Mouse (Mus musculus) left cerebral cortex, adult 2 months (tissue): ENCODE data around the gene Por. TPM values are rescaled to one million over a fixed set of nuclear protein-coding genes. Genes with fewer than 3 reads are reported as not detected.

Experiments used
- DNase-seq, 2 experiments: peaks; one replicate each; pipeline ENCODE4 v3.0.0; 2021 to 2022; ENCODE audit warnings: low spot score in 2 of 2, mixed read lengths in 1 of 2; ENCODE audit errors: extremely low spot score in 1 of 2
- H3K27ac ChIP-seq: fragments of 200-600 bp; 2 replicates; pipeline ENCODE4 v1.8.1; 2022
- H3K4me3 ChIP-seq: fragments of 200-600 bp; 2 replicates; pipeline ENCODE4 v1.8.1; 2022
- CTCF ChIP-seq: fragments of 200-600 bp; IDR thresholded peaks from 2 replicates; pipeline ENCODE4 v1.8.1; 2022; ENCODE audit warnings: antibody characterized with exemption, mild to moderate bottlenecking, moderate library complexity
- intact Hi-C: fragments of 180-260 bp; cut with DNase I; formaldehyde crosslinking; loops from one replicate; pipeline ENCODE4 v1.15.1; 2025
- microRNA-seq, 2 experiments: library from miRNA; unstranded; fragments of <30 nt; microRNA quantifications; one replicate each; pipeline ENCODE4 v1.2.0; 2021
- total RNA-seq, 2 experiments: library from RNA; stranded (reverse); gene quantifications; 2 replicates each; pipeline ENCODE4 v1.2.3; 2021

Gene Por
- total RNA-seq, 2 experiments from 2014 or later, result 86.0 to 93.6 TPM

- H3K27ac ChIP-seq, result no peak overlapping the region
- intact Hi-C loops, result no loop called here
- DNase-seq, result no peak
Measured at GRCm38 (mm10) chr5:135751595-135751994, 81.8 kb downstream of the Por start.

DNA sequence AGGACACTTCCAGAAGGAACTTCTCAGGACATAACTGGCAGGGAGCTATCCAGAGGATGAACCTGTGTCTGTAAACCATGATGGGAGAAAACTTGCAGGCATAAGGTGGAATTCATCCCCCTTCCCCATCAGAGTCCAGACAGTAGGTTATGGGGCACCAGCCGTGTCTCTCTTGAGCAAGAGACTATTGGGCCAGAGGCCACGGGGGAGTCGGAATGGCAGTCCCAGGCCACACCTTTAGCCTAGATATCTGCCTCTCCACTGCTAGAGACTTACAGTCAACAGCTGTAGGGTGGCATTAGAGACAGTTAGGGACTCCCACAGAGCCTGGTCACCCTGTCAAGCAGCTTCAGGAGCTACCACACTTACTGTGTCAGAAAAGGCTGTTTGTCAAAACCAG lies 92.0 kb downstream of the Por start:
- DNase-seq, result no peak
- no peak overlapping the region for H3K4me3 ChIP-seq
- H3K27ac ChIP-seq, result no peak overlapping the region
- intact Hi-C loops, result loop anchor here (2.0 to 5.0 kb wide), 4 partner anchors 131 to 360 kb away; no protein-coding TSS in a partner anchor
- no peak for TF ChIP-seq CTCF

More at GRCm38 (mm10) chr5:135751595-135751994, 81.8 kb downstream of the Por start:
- TF ChIP-seq CTCF, result no peak
- H3K4me3 ChIP-seq, result no peak overlapping the region

DNA sequence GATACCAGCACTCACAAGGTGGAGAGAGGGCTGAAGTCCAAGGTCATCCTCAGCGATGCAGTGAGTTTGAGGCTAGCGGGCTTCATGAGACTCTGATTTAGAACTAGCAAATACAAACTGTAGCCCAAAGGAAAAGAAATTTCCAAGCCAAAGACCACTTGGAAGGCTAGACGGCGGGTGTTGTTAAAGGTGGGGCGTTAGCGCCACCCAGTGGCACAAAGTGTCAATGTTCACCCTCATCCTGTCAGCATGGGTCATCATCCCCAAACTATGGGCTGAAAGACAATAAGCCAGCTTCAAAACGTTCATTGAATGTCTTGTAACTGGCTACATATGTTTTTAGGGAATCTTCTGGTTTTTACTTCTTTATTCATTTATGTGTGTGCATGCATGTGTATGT lies 93.7 kb downstream of the Por start:
- Histone ChIP-seq H3K4me3 (no peak overlapping the region), H3K27ac (no peak overlapping the region)
- peak; percentile 89 for TF ChIP-seq CTCF
- intact Hi-C loops, result loop anchor here (2.0 to 5.0 kb wide), 4 partner anchors 133 to 361 kb away; no protein-coding TSS in a partner anchor
- DNase-seq, result peak; percentile 56 to 68

DNA sequence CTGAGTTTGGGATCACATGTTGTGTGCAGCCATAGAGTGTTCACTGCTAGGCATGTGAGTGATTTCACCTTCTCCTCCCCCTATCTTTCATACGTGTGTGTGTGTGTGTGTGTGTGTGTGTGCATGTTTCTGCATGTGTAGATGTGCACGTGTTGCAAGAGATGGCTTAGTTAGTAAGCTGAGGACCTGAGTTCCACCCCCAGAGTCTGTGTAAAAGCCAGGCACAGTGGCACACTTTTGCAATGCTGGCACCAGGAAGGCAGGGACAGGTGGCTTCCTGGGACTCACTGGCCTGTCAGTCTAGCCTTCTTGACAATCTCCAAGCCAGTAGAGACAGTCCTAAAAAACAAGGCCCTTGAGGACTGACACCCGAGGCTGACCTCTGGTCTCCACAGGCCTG lies 95.1 kb downstream of the Por start:
- intact Hi-C loops, result loop anchor here (5.0 kb wide), 2 partner anchors 213 to 363 kb away; no protein-coding TSS in a partner anchor
- no peak overlapping the region for H3K4me3 ChIP-seq
- H3K27ac ChIP-seq, result no peak overlapping the region
- no peak for DNase-seq
- no peak for TF ChIP-seq CTCF

- no peak for DNase-seq
- no peak for TF ChIP-seq CTCF
- no peak overlapping the region for H3K27ac ChIP-seq
- intact Hi-C loops, result no loop called here
- H3K4me3 ChIP-seq, result no peak overlapping the region
Measured at GRCm38 (mm10) chr5:135772519-135772918, 102.7 kb downstream of the Por start.

DNA sequence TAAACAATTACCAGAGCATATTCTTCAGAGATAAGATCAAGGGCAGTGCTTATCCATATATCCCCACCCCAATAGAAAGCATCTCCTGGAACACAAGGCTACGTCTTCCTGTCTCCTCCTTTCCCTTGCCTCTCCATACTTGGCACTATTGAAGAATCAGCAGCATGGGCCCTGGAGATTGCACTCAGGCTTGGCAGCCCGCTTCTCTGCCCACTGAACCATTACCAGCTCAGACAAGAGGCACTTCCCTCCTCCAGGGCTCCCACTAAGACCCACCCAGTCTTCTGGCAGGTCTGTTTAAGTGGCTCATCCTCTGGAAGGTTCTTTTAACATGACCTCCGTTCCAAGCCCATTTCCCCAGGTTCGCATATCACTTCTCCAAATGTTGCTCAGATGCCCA lies 106.7 kb downstream of the Por start:
- TF ChIP-seq CTCF, result no peak
- Histone ChIP-seq H3K27ac (no peak overlapping the region), H3K4me3 (no peak overlapping the region)
- intact Hi-C loops, result no loop called here
- no peak for DNase-seq

DNA sequence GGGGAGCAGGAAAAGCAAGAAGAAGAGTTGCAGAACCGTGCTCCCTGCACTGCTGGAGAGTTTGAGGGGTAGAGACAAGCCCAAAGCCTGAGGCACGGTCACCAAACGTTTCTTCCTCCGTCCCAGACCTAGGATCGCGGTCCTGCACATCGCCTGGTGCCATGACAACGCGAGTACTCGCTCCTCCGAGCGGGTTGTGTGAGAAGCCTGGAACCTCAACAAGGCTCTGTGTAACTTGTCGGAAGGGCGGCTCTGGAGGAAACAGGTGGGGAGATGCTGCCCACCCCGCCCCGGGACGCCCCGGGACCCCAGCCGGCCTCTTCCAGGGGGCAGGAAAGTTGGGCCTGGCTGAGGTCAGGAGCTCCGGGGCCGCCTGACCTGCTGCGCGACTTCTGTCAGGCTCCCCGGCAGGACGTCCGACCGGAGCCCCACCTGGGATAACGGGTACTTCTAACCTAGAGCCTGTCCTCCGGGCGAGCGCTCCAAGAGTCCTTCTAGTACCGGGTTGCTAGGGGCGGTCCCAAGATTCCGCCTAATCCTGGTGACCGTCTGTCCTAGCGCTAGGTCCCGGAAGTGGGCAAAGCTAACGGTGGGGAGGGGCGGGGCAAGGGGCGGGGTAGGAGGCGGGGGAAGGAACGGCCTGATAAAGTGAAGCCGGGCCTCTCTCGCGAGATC lies 108.1 kb downstream of the Por start, which contains the start of gene Styxl1:
Gene Styxl1 (minus strand): TSS at position 590 of the 675 bp plus-strand sequence.
- intact Hi-C loops, result no loop called here
- no peak for DNase-seq
- H3K27ac ChIP-seq, result peak within 1 kb of the TSS; percentile 97
- peak within 1 kb of the TSS; percentile 82 for H3K4me3 ChIP-seq
- no peak for TF ChIP-seq CTCF

- no peak for TF ChIP-seq CTCF
- peak within 1 kb of the TSS; percentile 82 for H3K4me3 ChIP-seq
- intact Hi-C loops, result no loop called here
- H3K27ac ChIP-seq, result peak within 1 kb of the TSS; percentile 97
- DNase-seq, result peak; percentile 98 to 99
Measured at GRCm38 (mm10) chr5:135778471-135779445, 108.9 kb downstream of the Por start, which contains the start of gene Mdh2. TSS of gene Mdh2 (plus strand) at chr5:135778480.

DNA sequence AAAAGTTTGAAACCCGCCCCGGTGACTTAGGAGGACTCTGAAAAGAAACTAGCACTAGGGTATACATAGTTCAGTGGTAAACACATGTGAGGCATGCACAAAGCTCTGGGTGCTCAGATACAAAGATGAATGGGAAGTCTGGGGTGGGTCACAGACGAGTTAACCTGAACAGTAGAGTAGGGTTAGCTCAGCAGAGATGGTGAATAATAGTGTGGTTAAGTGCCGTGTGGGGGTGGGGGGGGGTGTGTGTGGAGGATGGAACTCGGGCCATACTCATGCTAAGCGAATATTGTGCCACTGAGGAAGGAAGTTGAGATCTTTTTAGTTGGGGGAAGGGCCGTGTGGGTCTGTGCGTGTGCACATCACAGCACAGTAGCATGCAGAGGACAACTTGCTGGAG lies 110.5 kb downstream of the Por start:
- no peak overlapping the region for H3K27ac ChIP-seq
- H3K4me3 ChIP-seq, result peak overlapping the region; percentile 14
- DNase-seq, result no peak
- intact Hi-C loops, result no loop called here
- TF ChIP-seq CTCF, result no peak

DNA sequence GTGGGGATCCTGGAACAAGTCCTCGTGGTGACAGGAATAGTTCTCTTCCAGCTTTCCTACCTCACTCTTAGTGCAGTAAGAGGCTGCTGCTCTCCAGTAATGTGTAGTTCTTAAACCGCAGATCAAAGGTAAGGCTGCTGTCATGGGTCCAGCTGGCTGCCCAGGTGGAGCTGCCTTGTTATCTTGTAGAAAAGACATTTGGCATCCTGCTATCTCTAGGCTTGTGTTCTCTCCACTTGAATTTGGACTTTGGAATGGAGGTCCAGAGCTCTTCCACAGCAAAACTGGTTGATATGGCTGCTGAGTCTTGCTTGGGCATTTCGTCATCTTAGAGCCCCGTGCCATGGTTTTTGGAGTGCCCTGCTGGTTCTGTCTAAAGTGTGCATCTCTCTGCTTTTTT lies 113.1 kb downstream of the Por start:
- TF ChIP-seq CTCF, result no peak
- Histone ChIP-seq H3K27ac (no peak overlapping the region), H3K4me3 (no peak overlapping the region)
- intact Hi-C loops, result no loop called here
- no peak for DNase-seq

Small RNAs within 50 kb of the gene (microRNA-seq; reads per million reads assigned to microRNA genes)
- 0.24 to 1.9 reads per million in 2 experiments for gene Mir7034

Other genes with a start within 250 kb of the Por start
- gene Hip1, start 124.9 kb upstream of the Por start, total RNA-seq, result 10 to 100 TPM; 48.7 to 51.9 TPM
- gene Ccl26, start 106.5 kb upstream of the Por start, total RNA-seq, result not detected
- under 1 TPM in 1 of 2 experiments, not detected in 1; 0.68 TPM for gene Ccl24, start 97.0 kb upstream of the Por start, total RNA-seq
- gene Rhbdd2, start 37.4 kb upstream of the Por start, total RNA-seq, result 10 to 100 TPM; 84.3 to 85.9 TPM
- 10 to 100 TPM; 18.3 to 18.4 TPM for gene Tmem120a, start 74.4 kb downstream of the Por start, total RNA-seq
- gene Styxl1, start 108.4 kb downstream of the Por start, total RNA-seq, result not detected
- gene Mdh2, start 108.4 kb downstream of the Por start, total RNA-seq, result 100 to 1,000 TPM; 379 to 386 TPM
- 100 to 1,000 TPM in 1 of 2 experiments, 10 to 100 TPM in 1; 97.9 to 109 TPM for gene Srrm3, start 136.9 kb downstream of the Por start, total RNA-seq
- 10 to 100 TPM; 19.2 to 19.3 TPM for gene Hspb1, start 217.9 kb downstream of the Por start, total RNA-seq